Mouse (Mus musculus): ENCODE measurements around the gene Pip5k1b. TPM values are rescaled to one million over a fixed set of nuclear protein-coding genes. Genes with fewer than 3 reads are reported as not detected.
A peak's percentile ranks its signal among the peaks of the same experiment; 100 is the strongest.

Gene Pip5k1b
- polyA plus RNA-seq, 1 experiment from 2014 or later: 9.1 TPM

DNA sequence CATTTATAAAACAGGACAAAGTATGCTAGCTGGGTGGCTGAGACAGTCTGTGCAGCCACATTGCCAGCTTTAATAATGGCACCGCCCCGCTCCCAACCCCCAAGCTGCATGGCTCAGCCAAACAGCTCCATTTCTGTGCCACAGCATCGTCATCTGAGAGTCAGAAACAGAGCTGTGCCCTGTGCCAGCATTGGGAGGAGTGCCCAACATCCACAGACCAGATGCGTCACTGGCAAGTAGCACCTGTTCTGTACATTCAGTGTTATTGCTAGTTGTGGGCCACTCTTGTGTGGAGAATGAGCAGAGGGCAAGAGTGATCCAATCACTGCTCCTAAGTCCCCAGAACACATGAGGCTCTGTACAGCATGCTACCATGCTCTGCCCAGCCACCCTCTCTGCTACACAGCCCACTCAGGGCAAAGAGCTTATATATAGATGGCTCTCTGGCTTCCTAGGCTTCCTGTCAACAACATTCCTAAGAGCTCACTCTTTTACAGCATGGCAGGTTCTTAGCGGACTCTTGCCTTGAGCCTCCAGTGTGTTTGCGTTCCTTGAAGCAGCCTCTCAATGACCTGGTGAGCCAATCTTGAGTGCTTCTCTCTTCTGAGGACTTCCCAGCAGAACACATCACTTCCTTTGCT lies 99.0 kb downstream of the Pip5k1b start:
- 80% methylated on average over 6 of the region's 6 CpGs for WGBS (ENCODE audit: insufficient replicate concordance)
- Histone ChIP-seq H3K27ac (no peak overlapping the region), H3K27me3 (replicated peaks) (no peaks in the 10 kb centered on the region), H3K4me2 (no peak overlapping the region), H3K36me3 (no peaks in the 10 kb centered on the region), H3K4me3 (no peak overlapping the region), H3K9me3 (replicated peaks) (no peaks in the 10 kb centered on the region), H3K9ac (no peak overlapping the region), H3K4me1 (peaks cover 39% of the 10 kb centered on the region)
- no peak for ATAC-seq

DNA sequence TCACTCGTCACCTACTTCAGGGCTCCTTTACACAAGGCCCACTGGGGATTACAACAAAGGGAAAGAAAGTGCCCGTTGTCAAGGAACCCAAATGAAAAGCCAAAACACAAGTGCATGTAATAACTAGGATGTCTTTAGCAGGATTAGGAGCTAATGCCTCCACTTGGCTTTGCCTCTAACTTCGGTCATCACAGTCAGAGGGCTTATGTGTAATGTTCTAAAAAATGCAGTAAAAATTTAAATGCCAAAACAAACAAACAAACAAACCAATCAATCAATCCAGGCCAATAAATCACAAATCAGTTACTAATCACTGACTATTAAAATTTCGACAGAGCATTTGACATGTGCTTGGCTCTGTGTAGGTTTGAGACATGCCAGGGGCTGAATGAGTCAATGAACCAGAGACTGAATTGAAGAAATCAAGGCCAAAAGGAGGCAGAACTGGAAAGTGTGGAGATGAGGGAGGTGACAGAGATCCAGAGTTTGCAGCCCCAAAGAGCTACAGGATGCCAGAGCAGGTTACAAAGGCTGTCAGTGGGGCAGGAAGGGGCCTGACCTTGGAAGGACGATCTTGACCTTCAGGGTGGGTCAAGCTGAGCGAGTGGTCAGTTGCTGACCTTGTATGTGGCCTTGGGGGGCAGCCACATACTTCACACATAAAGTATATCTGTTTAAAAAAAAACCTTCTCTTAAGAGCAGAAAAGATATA lies 100.3 kb downstream of the Pip5k1b start:
- WGBS (ENCODE audit: insufficient replicate concordance): 77% methylated on average over 6 of the region's 6 CpGs
- ATAC-seq: no peak
- no peak overlapping the region for H3K4me3 ChIP-seq
- no peaks in the 10 kb centered on the region for H3K27me3 ChIP-seq (replicated peaks)
- H3K9ac ChIP-seq: no peak overlapping the region
- H3K9me3 ChIP-seq (replicated peaks): no peaks in the 10 kb centered on the region
- no peak overlapping the region for H3K27ac ChIP-seq
- H3K36me3 ChIP-seq: no peaks in the 10 kb centered on the region
- H3K4me2 ChIP-seq: no peak overlapping the region
- H3K4me1 ChIP-seq: peaks cover 40% of the 10 kb centered on the region

DNA sequence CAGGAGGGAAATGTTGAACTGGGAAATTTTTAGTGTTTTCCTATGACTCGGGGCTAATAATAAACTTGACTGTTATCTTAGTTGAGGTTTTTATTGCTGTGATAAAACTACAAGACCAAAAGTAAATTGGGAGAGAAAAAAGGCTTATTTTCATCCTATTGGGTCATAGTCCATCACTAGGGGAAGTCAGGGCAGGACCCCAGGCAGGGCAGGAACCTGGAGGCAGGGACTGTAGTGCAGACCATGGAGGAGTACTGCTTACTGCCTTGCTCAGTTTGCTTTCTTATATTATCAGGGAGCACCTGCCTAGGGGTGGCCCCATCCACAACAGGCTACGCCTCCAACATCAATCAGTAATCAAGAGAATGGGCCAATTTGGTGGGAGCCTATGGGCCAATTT lies 101.2 kb downstream of the Pip5k1b start:
- Histone ChIP-seq H3K9ac (no peak overlapping the region), H3K4me1 (peaks cover 40% of the 10 kb centered on the region), H3K27me3 (replicated peaks) (no peaks in the 10 kb centered on the region), H3K4me2 (no peak overlapping the region), H3K27ac (no peak overlapping the region), H3K36me3 (no peaks in the 10 kb centered on the region), H3K4me3 (no peak overlapping the region), H3K9me3 (replicated peaks) (no peaks in the 10 kb centered on the region)
- WGBS (ENCODE audit: insufficient replicate concordance): 58% methylated on average over 2 of the region's 2 CpGs
- ATAC-seq: no peak

DNA sequence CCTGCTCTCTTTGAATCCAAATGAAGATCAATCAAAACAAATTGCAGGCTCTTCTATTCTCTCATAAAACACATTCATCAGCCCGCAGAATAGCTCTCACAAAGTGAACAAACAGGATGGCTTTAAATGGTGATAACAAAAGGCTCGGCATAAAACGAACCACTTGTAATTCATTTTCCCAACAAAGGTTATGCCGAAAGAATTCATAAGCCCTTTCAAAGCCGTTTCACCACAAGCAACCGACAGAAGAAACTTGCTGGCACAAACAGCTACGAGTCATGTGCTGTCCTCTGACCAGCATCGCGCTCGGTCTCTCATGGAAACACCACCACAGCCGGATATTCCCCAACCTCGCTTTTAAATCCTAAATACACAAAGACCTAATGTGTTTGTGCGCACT lies 102.3 kb downstream of the Pip5k1b start:
- H3K27me3 ChIP-seq (replicated peaks): no peaks in the 10 kb centered on the region
- H3K4me1 ChIP-seq: peaks cover 40% of the 10 kb centered on the region
- no peaks in the 10 kb centered on the region for H3K9me3 ChIP-seq (replicated peaks)
- no peaks in the 10 kb centered on the region for H3K36me3 ChIP-seq
- WGBS (ENCODE audit: insufficient replicate concordance): 85% methylated on average over 13 of the region's 13 CpGs
- H3K27ac ChIP-seq: no peak overlapping the region
- ATAC-seq: no peak
- H3K4me2 ChIP-seq: no peak overlapping the region
- no peak overlapping the region for H3K4me3 ChIP-seq
- no peak overlapping the region for H3K9ac ChIP-seq

DNA sequence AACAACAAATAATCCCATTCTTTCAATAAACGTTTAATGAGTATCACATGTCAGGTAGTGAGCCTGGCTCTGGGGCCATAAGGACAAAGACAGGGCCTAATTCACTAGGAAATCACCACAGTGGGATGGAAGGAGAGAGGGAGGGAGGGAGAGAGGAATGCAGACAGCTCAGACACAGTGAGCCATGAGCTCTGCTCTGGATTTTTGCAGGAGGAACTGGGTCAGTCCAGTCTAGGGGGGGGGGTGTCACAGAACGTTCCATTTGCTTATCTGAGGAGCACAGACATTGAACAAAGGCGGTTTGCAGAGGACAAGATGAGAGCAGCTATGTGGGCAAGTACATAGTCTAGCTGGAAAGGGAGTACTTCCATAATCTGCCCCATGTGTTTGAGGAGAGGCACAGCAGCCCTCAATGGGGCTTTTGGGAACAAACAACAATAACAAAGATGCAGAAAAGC lies 103.2 kb downstream of the Pip5k1b start:
- peak overlapping the region; percentile 38 for H3K4me2 ChIP-seq
- H3K27me3 ChIP-seq (replicated peaks): no peaks in the 10 kb centered on the region
- no peak overlapping the region for H3K4me3 ChIP-seq
- H3K27ac ChIP-seq: peak overlapping the region; percentile 52
- ATAC-seq: peak; percentile 94
- no peaks in the 10 kb centered on the region for H3K36me3 ChIP-seq
- H3K9ac ChIP-seq: 0 out of 2 replicates have a peak overlapping the region, but pooled peaks have one; percentile 1
- 18% methylated on average over 3 of the region's 3 CpGs for WGBS (ENCODE audit: insufficient replicate concordance)
- no peaks in the 10 kb centered on the region for H3K9me3 ChIP-seq (replicated peaks)
- peaks cover 40% of the 10 kb centered on the region for H3K4me1 ChIP-seq

DNA sequence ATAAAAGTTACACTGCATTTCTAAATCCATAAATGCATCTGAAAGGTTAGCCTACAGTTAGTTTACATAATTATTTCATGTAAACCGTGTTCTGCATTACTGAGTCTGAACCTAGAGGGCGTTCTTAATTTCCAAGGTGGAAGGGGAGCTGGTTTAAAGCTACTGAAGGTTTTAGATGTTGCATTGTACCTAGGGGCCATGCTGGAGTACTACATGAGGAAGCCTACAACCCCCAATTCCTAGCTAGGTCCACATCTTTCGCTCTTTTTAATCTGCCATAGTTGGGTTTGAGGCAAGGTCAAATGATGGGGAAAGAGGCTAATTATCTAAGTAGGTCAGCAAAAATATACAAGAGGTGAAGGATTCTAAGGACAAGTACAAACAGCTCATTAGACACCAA lies 104.0 kb downstream of the Pip5k1b start:
- WGBS (ENCODE audit: insufficient replicate concordance): 73% methylated on average over 3 of the region's 3 CpGs
- no peak overlapping the region for H3K9ac ChIP-seq
- H3K9me3 ChIP-seq (replicated peaks): no peaks in the 10 kb centered on the region
- ATAC-seq: no peak
- no peak overlapping the region for H3K4me3 ChIP-seq
- no peaks in the 10 kb centered on the region for H3K36me3 ChIP-seq
- peaks cover 40% of the 10 kb centered on the region for H3K4me1 ChIP-seq
- H3K4me2 ChIP-seq: no peak overlapping the region
- H3K27ac ChIP-seq: peak overlapping the region; percentile 52
- no peaks in the 10 kb centered on the region for H3K27me3 ChIP-seq (replicated peaks)

DNA sequence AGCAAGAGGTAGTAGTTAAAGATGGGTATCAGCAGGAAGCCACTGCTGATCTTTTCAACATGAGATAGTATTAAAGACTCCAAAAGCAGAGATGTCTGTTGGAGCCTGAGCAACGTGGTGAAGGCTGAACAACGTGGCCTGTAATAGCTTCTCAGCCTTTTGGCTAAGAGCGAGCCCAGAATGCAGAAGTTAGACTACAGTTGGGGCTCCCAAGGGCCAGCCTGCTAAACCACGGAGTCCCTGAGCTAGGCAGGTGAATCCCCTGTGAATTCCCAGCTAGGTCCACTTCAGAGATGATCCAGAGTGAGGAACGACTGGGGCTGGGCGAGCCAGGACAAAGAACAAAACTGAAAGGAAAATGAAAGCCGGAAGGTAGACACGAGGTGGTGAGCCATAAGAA lies 104.9 kb downstream of the Pip5k1b start:
- no peaks in the 10 kb centered on the region for H3K9me3 ChIP-seq (replicated peaks)
- 72% methylated on average over 8 of the region's 8 CpGs for WGBS (ENCODE audit: insufficient replicate concordance)
- H3K36me3 ChIP-seq: no peaks in the 10 kb centered on the region
- H3K9ac ChIP-seq: no peak overlapping the region
- H3K4me3 ChIP-seq: no peak overlapping the region
- ATAC-seq: no peak
- no peaks in the 10 kb centered on the region for H3K27me3 ChIP-seq (replicated peaks)
- no peak overlapping the region for H3K27ac ChIP-seq
- no peak overlapping the region for H3K4me2 ChIP-seq
- H3K4me1 ChIP-seq: peaks cover 40% of the 10 kb centered on the region

DNA sequence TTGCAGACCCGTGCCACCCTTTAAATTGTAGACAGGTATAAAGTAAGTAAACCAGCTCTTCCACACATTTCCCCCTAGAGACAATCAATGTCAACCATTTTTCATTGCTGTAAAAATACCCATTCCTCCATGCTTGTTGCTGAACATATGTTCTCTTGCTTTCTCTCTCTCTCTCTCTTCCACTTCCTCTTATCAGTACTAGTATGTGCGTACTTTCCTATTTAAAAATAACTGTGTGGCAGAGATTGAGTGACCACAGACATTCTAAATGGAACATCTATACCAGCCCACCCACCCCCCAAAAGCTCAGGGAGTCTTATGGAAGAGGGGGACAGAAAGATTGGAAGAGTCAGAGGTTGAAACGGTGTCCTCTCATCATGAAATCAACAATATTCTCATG lies 111.3 kb downstream of the Pip5k1b start:
- 63% methylated on average over 3 of the region's 3 CpGs for WGBS (ENCODE audit: insufficient replicate concordance)
- Histone ChIP-seq H3K27ac (no peak overlapping the region), H3K9me3 (replicated peaks) (no peaks in the 10 kb centered on the region), H3K4me2 (no peak overlapping the region), H3K36me3 (0 out of 2 replicates have a peak, but pooled peaks cover 4% of the 10 kb centered on the region), H3K4me1 (peaks cover 3% of the 10 kb centered on the region), H3K27me3 (replicated peaks) (no peaks in the 10 kb centered on the region), H3K9ac (no peak overlapping the region), H3K4me3 (no peak overlapping the region)
- no peak for ATAC-seq

DNA sequence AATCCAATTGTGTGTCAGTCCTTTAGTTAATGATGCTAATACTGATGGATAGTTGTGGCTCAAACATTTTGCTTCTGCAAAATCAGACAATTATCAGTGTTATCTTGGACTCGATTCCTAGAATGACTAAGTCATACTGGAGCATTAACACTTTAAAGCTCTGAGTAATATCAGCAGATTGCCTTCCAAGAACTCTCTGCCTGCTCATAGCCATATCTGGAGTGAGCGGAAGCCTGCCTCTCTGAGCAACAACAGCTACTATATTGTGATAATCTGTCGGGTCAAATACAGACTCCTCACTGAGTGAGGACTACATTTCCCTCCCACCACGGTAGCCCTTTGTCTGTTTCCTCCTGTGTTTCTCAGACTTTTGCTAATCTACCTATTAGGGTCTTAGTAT lies 116.0 kb downstream of the Pip5k1b start:
- Histone ChIP-seq H3K4me3 (no peak overlapping the region), H3K9ac (no peak overlapping the region), H3K27me3 (replicated peaks) (no peaks in the 10 kb centered on the region), H3K4me1 (peaks cover 3% of the 10 kb centered on the region), H3K27ac (no peak overlapping the region), H3K4me2 (no peak overlapping the region), H3K36me3 (0 out of 2 replicates have a peak, but pooled peaks cover 4% of the 10 kb centered on the region), H3K9me3 (replicated peaks) (no peaks in the 10 kb centered on the region)
- peak; percentile 79 for ATAC-seq
- WGBS (ENCODE audit: insufficient replicate concordance): 18% methylated on average over 4 of the region's 4 CpGs

DNA sequence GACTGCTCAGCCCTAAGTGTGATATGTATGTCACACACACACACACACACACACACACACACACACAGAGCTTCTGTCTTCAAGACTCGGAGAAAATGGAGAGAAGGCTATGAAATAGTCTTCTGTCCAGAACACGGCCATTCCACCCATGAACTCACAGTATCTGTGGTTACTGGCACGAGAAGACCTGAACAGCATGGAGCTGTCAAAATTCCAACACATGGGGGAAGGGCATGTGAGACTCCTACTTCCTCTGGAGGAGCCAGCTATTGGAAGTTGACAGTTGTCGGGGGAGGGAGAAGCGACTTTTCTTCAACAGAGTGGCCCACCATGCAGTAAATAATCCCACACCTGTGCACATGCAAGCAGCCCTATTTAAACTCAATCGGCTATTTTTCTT lies 121.4 kb downstream of the Pip5k1b start:
- no peak overlapping the region for H3K9ac ChIP-seq
- no peak overlapping the region for H3K4me3 ChIP-seq
- 0 out of 2 replicates have a peak, but pooled peaks cover 4% of the 10 kb centered on the region for H3K4me1 ChIP-seq
- 71% methylated on average over 6 of the region's 6 CpGs for whole genome bisulfite sequencing (ENCODE audit: insufficient replicate concordance)
- H3K27ac ChIP-seq: no peak overlapping the region
- no peak overlapping the region for H3K4me2 ChIP-seq
- ATAC-seq: no peak
- H3K9me3 ChIP-seq (replicated peaks): no peaks in the 10 kb centered on the region
- no peaks in the 10 kb centered on the region for H3K27me3 ChIP-seq (replicated peaks)
- no peaks in the 10 kb centered on the region for H3K36me3 ChIP-seq

DNA sequence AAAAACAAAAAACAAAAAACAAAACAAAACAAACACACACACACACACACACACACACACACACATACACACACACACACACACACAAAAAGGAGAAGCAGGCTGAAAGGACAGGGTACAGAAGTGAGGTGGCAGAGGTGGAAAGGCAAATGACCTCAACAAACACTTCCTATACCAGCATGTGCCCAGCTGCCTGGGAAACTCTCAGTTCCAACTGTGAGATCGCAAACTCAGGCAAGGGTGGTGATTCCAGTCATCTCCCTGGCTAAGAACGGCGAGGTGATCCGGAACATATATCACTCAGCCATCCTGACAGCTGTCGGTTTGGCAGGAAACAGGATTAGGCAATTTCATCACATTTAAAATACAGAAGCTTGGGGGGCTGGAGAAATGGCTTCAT lies 123.2 kb downstream of the Pip5k1b start:
- ATAC-seq: no peak
- WGBS (ENCODE audit: insufficient replicate concordance): 58% methylated on average over 5 of the region's 5 CpGs
- no peaks in the 10 kb centered on the region for H3K36me3 ChIP-seq

DNA sequence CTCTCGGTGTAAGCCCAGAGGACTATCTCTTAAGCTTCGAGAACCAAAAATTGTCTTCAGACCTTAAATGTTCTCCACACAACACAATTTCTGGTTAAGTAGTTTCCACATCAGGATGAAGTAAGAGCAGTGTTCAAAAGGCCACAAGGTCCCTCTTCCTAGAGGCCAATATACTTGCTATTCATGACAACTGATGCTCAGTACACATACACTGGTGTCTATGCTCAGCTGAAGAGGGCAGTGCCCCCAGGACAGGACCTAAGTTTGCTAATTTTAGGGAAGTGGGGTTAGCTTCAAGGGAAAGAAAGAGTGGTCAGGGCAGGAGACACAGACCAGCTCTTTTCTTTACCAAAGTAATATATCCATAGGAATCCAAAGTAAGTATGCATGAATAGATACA lies 124.3 kb downstream of the Pip5k1b start:
- no peaks in the 10 kb centered on the region for H3K9me3 ChIP-seq (replicated peaks)
- no peak for ATAC-seq
- H3K27ac ChIP-seq: no peak overlapping the region
- no peak overlapping the region for H3K9ac ChIP-seq
- no peak overlapping the region for H3K4me3 ChIP-seq
- no peak overlapping the region for H3K4me2 ChIP-seq
- WGBS (ENCODE audit: insufficient replicate concordance): 88% methylated on average over 2 of the region's 2 CpGs
- H3K36me3 ChIP-seq: no peaks in the 10 kb centered on the region
- 0 out of 2 replicates have a peak, but pooled peaks cover 4% of the 10 kb centered on the region for H3K4me1 ChIP-seq
- H3K27me3 ChIP-seq (replicated peaks): no peaks in the 10 kb centered on the region

More for the DNA sequence above, 123.2 kb downstream of the Pip5k1b start:
- Histone ChIP-seq H3K9me3 (replicated peaks) (no peaks in the 10 kb centered on the region), H3K27me3 (replicated peaks) (no peaks in the 10 kb centered on the region), H3K9ac (no peak overlapping the region), H3K4me2 (no peak overlapping the region), H3K4me3 (no peak overlapping the region), H3K27ac (no peak overlapping the region), H3K4me1 (0 out of 2 replicates have a peak, but pooled peaks cover 4% of the 10 kb centered on the region)
